Mouse (Mus musculus) CH12.LX (cell line): ENCODE measurements around the gene Cdkn2aipnl. TPM values are rescaled to one million over a fixed set of nuclear protein-coding genes. Genes with fewer than 3 reads are reported as not detected.

Experiments used
- DNase-seq: peaks from one replicate; pipeline ENCODE4 v3.0.0-alpha.2; 2013; ENCODE audit errors: extremely low read depth
- H3K27ac ChIP-seq: 2 replicates; pipeline ENCODE4 v1.5.1; 2012; ENCODE audit warnings: low read depth, mild to moderate bottlenecking, control low read depth, moderate library complexity; ENCODE audit not compliant: insufficient read depth
- H3K27me3 ChIP-seq: replicated peaks from 2 replicates; pipeline ENCODE3; 2012; ENCODE audit warnings: inconsistent platforms
- H3K36me3 ChIP-seq, 2 experiments: replicated peaks in 1 of 2; 2 replicates each; pipeline versions ENCODE3 to v1.6.1; 2012; ENCODE audit warnings: inconsistent platforms in 1 of 2, low read length in 1 of 2, mild to moderate bottlenecking in 1 of 2, mixed read lengths in 1 of 2, moderate library complexity in 1 of 2; ENCODE audit not compliant: control insufficient read depth in 1 of 2, insufficient read depth in 1 of 2
- H3K4me1 ChIP-seq, 2 experiments: 2 replicates each; pipeline ENCODE4 v1.6.1; 2012; ENCODE audit warnings: inconsistent platforms in 1 of 2, moderate library complexity in 1 of 2; ENCODE audit not compliant: insufficient read depth in 2 of 2, control insufficient read depth in 1 of 2
- H3K4me2 ChIP-seq: 2 replicates; pipeline ENCODE4 v1.6.1; 2012; ENCODE audit warnings: low read depth, mild to moderate bottlenecking, control low read depth; ENCODE audit not compliant: poor library complexity, insufficient read depth, severe bottlenecking
- H3K4me3 ChIP-seq, 3 experiments: fragments of 150-350 bp in 1 of 3; sonication (generic) in 1 of 3; replicated peaks in 1 of 3; 2 replicates each; pipeline versions ENCODE3 to v1.5.1; 2011 to 2012; ENCODE audit warnings: low read depth in 2 of 3, low read length in 2 of 3, mild to moderate bottlenecking in 2 of 3, moderate library complexity in 2 of 3, control low read depth in 1 of 3, improper control_type of control experiment in 1 of 3, inconsistent platforms in 1 of 3, mixed read lengths in 1 of 3; ENCODE audit not compliant: poor library complexity in 1 of 3
- H3K79me2 ChIP-seq: replicated peaks from 2 replicates; pipeline ENCODE4 v1.6.1; 2012; ENCODE audit warnings: mild to moderate bottlenecking, moderate library complexity; ENCODE audit not compliant: control insufficient read depth, poor library complexity, insufficient read depth, severe bottlenecking; ENCODE audit errors: extremely low read depth
- H3K9ac ChIP-seq: 2 replicates; pipeline ENCODE4 v1.6.1; 2012; ENCODE audit warnings: low read depth, mild to moderate bottlenecking, control low read depth, moderate library complexity; ENCODE audit not compliant: insufficient read depth
- H3K9me3 ChIP-seq: replicated peaks from 2 replicates; pipeline ENCODE3; 2012; ENCODE audit warnings: low read length, inconsistent platforms, mixed read lengths
- BHLHE40 ChIP-seq: IDR thresholded peaks from 2 replicates; pipeline ENCODE4 v1.6.1; 2011; ENCODE audit warnings: mild to moderate bottlenecking, low read depth, low read length, improper control_type of control experiment
- CHD1 ChIP-seq: IDR thresholded peaks from 2 replicates; pipeline ENCODE4 v1.6.1; 2012; ENCODE audit warnings: low read depth, low read length, improper control_type of control experiment, inconsistent platforms
- CHD2 ChIP-seq: IDR thresholded peaks from 2 replicates; pipeline ENCODE4 v1.6.1; 2011; ENCODE audit warnings: low read length, improper control_type of control experiment
- CTCF ChIP-seq, 2 experiments: IDR thresholded peaks in 1 of 2; conservative IDR thresholded peaks in 1 of 2; 2 replicates each; pipeline ENCODE4 v1.5.1; 2011 to 2012; ENCODE audit warnings: low read depth in 2 of 2, low read length in 2 of 2, improper control_type of control experiment in 1 of 2, inconsistent platforms in 1 of 2, mild to moderate bottlenecking in 1 of 2, moderate library complexity in 1 of 2
- ELF1 ChIP-seq: IDR thresholded peaks from 2 replicates; pipeline ENCODE4 v1.6.1; 2014; ENCODE audit warnings: low read depth, mild to moderate bottlenecking, inconsistent platforms, low read length, improper control_type of control experiment
- ETS1 ChIP-seq: conservative IDR thresholded peaks from 2 replicates; pipeline ENCODE4 v1.6.1; 2012; ENCODE audit warnings: low read depth, mild to moderate bottlenecking, inconsistent platforms, low read length, improper control_type of control experiment, moderate library complexity
- GABPA ChIP-seq: IDR thresholded peaks from 2 replicates; pipeline ENCODE4 v1.6.1; 2012; ENCODE audit warnings: low read depth, low read length, improper control_type of control experiment, inconsistent platforms; ENCODE audit not compliant: insufficient replicate concordance
- JUN ChIP-seq: IDR thresholded peaks from 2 replicates; pipeline ENCODE4 v1.6.1; 2011; ENCODE audit warnings: low read depth, mild to moderate bottlenecking, low read length, improper control_type of control experiment, moderate library complexity; ENCODE audit not compliant: insufficient read depth
- KAT2A ChIP-seq: IDR thresholded peaks from 2 replicates; pipeline ENCODE4 v1.6.1; 2012; ENCODE audit warnings: low read length, improper control_type of control experiment, inconsistent platforms; ENCODE audit not compliant: insufficient replicate concordance
- PAX5 ChIP-seq: IDR thresholded peaks from 2 replicates; pipeline ENCODE4 v1.6.1; 2012; ENCODE audit warnings: low read length, inconsistent platforms, mixed read lengths
- POLR2A ChIP-seq: IDR thresholded peaks from 2 replicates; pipeline ENCODE4 v1.6.1; 2011; ENCODE audit warnings: low read depth, mild to moderate bottlenecking, improper control_type of control experiment, low read length
- RCOR1 ChIP-seq: conservative IDR thresholded peaks from 2 replicates; pipeline ENCODE4 v1.6.1; 2012; ENCODE audit warnings: low read depth, mild to moderate bottlenecking, inconsistent platforms, low read length, improper control_type of control experiment
- TBP ChIP-seq: conservative IDR thresholded peaks from 2 replicates; pipeline ENCODE4 v1.6.1; 2011; ENCODE audit warnings: low read depth, low read length, improper control_type of control experiment
- UBTF ChIP-seq: IDR thresholded peaks from 2 replicates; pipeline ENCODE4 v1.6.1; 2012; ENCODE audit warnings: low read depth, mild to moderate bottlenecking, inconsistent platforms, low read length, improper control_type of control experiment, moderate library complexity
- USF2 ChIP-seq: conservative IDR thresholded peaks from 2 replicates; pipeline ENCODE4 v1.6.1; 2011; ENCODE audit warnings: low read depth, low read length, improper control_type of control experiment
- ZC3H11A ChIP-seq: IDR thresholded peaks from 2 replicates; pipeline ENCODE4 v1.6.1; 2012; ENCODE audit warnings: low read depth, mild to moderate bottlenecking, inconsistent platforms, low read length, improper control_type of control experiment
- ZNF384 ChIP-seq: IDR thresholded peaks from 2 replicates; pipeline ENCODE4 v1.6.1; 2012; ENCODE audit warnings: low read depth, low read length, improper control_type of control experiment, inconsistent platforms
- dilution Hi-C: fragments of 300-500 bp; cut with MboI; formaldehyde crosslinking; loops from 2 replicates; pipeline ENCODE4 v1.14.3; 2020; ENCODE audit warnings: low sequenced_read_pairs; ENCODE audit not compliant: extremely low pct_unique_long_range_greater_than_20kb, extremely low pct_ligation_motif_present
- in situ Hi-C: fragments of 300-500 bp; cut with MboI; formaldehyde crosslinking; loops from 3 replicates; pipeline ENCODE4 v1.14.3; 2019; ENCODE audit warnings: low sequenced_read_pairs, low pct_ligation_motif_present, low pct_unique_long_range_greater_than_20kb, mixed read lengths
- polyA plus RNA-seq: library from polyadenylated mRNA; unstranded; fragments of >175 nt; gene quantifications from 2 replicates; pipeline ENCODE4 v1.2.1, GENCODE M21; 2012; ENCODE audit warnings: low read depth; ENCODE audit not compliant: insufficient read length
- total RNA-seq, 2 experiments: library from RNA; depleted of rRNA; stranded (reverse); fragments of 300-350 nt in 1 of 2; fragments of >200 nt in 1 of 2; gene quantifications; 2 replicates each; pipeline ENCODE4 v1.2.3; 2012 to 2014

The Cdkn2aipnl gene
- total and polyA plus RNA-seq, 3 experiments = 170 to 256 (median 200) TPM

- in situ Hi-C loops = no loop called here
- H3K27ac ChIP-seq = peak overlapping the region; percentile 1; the same call in 1 of the 2 replicates
- dilution Hi-C loops = no loop called here
Observed at GRCm38 (mm10) chr11:52001341-52001740, 33.9 kb downstream of the Cdkn2aipnl start.

GRCm38 (mm10) chr11:52001861-52002260 lies 34.4 kb downstream of the Cdkn2aipnl start:
- DNase-seq = no peak
- Histone ChIP-seq H3K4me3 (no peak overlapping the region), H3K9ac (0 out of 2 replicates have a peak overlapping the region, but pooled peaks have one; percentile 41), H3K27me3 (no peaks in the 10 kb centered on the region), H3K9me3 (no peaks in the 10 kb centered on the region), H3K79me2 (peaks cover 38% of the 10 kb centered on the region), H3K36me3 (peaks cover 9 to 15% of the 10 kb centered on the region in 2 experiments), H3K4me2 (peak overlapping the region; percentile 63; the same call in 1 of the 2 replicates), H3K27ac (peak overlapping the region; percentile 14; the same call in 1 of the 2 replicates), H3K4me1 (peaks cover 10 to 56% of the 10 kb centered on the region in 2 experiments; a peak in 3 of 4 replicates)
- dilution Hi-C loops (no loop called here), in situ Hi-C loops (no loop called here)
- TF ChIP-seq GABPA (no peak), POLR2A (no peak), BHLHE40 (no peak), ZC3H11A (no peak), ETS1 (no peak), USF2 (no peak), CTCF (conservative IDR thresholded peaks at IDR 0.05 in 1 of 2, IDR thresholded peaks at IDR 0.05 in 1 of 2; ENCODE audit: low read depth in 2 of 2, low read length in 2 of 2) (no peak), CHD1 (no peak), JUN (no peak), RCOR1 (no peak), UBTF (no peak), KAT2A (no peak), TBP (no peak), PAX5 (no peak), CHD2 (no peak)

More at GRCm38 (mm10) chr11:52001341-52001740, 33.9 kb downstream of the Cdkn2aipnl start:
- Histone ChIP-seq H3K4me3 (peak overlapping the region in 1 of 3 experiments; percentile 34), H3K36me3 (peaks cover 13 to 20% of the 10 kb centered on the region in 2 experiments), H3K9me3 (no peaks in the 10 kb centered on the region), H3K27me3 (no peaks in the 10 kb centered on the region), H3K79me2 (peaks cover 42% of the 10 kb centered on the region), H3K9ac (peak overlapping the region; percentile 41), H3K4me2 (peak overlapping the region; percentile 63), H3K4me1 (peaks cover 10 to 58% of the 10 kb centered on the region in 2 experiments; a peak in 3 of 4 replicates)
- no peak for DNase-seq
- TF ChIP-seq ELF1 (peak; percentile 52), RCOR1 (no peak), TBP (0 out of 2 replicates have a peak, but pooled peaks have one; percentile 26), CHD1 (peak; percentile 90; the same call in 1 of the 2 replicates), ZNF384 (no peak)
